8 mouse cellular contexts compared by ENCODE assay signal in genomic region chrX:11437151-11437944, GRCm38 (mm10).
DNase-seq lines count a peak whose midpoint lies in the region; ATAC-seq and TF ChIP-seq lines count a peak whose summit lies in the region.
"Had no signal": no experiment of that assay in that cellular context is flagged by ENCODE, and none has a peak within 500 bp of the region (broad histone marks: within the 10 kb centered on the region; RNA-seq: fewer than 3 reads in every experiment).

No protein-coding gene starts in this region.

- H3K4me1 ChIP-seq in heart, embryonic 15.5 days (replicated peaks) = peaks cover 19% of the 10 kb centered on the region
- 0 out of 2 replicates have a peak, but pooled peaks cover 12% of the 10 kb centered on the region for H3K4me1 ChIP-seq in stomach, embryonic 15.5 days

- H3K4me3 ChIP-seq in layer of hippocampus, adult 2 months = no peak overlapping the region
- no peak overlapping the region for H3K4me3 ChIP-seq in heart, embryonic 15.5 days
- H3K4me3 ChIP-seq in stomach, embryonic 15.5 days (replicated peaks) = no peak overlapping the region
- H3K4me3 ChIP-seq: limb, embryonic 15.5 days had no signal

- H3K27me3 ChIP-seq in heart, embryonic 15.5 days = peaks cover 21% of the 10 kb centered on the region; the same call in 1 of the 2 replicates
- H3K27me3 ChIP-seq in stomach, embryonic 15.5 days (replicated peaks) = 0 out of 2 replicates have a peak, but pooled peaks cover 12% of the 10 kb centered on the region

- no peak for ATAC-seq in heart, embryonic 15.5 days (replicated peaks; ENCODE audit: insufficient number of reproducible peaks, insufficient read depth, low FRiP score, low read depth)
- no peak for ATAC-seq in stomach, embryonic 15.5 days (ENCODE audit: insufficient read depth, low FRiP score, low read depth)

- no peak overlapping the region for H3K9ac ChIP-seq in heart, embryonic 15.5 days
- H3K9ac ChIP-seq in stomach, embryonic 15.5 days = no peak overlapping the region
- H3K9ac ChIP-seq: limb, embryonic 15.5 days had no signal

- H3K4me2 ChIP-seq in heart, embryonic 15.5 days = peak overlapping the region; percentile 24; the same call in 1 of the 2 replicates
- no peak overlapping the region for H3K4me2 ChIP-seq in stomach, embryonic 15.5 days
- H3K4me2 ChIP-seq: limb, embryonic 15.5 days had no signal

- TF ChIP-seq CTCF in layer of hippocampus, adult 2 months (conservative IDR thresholded peaks at IDR 0.05) = no peak

- H3K27ac ChIP-seq in layer of hippocampus, adult 2 months = peak overlapping the region; percentile 53; the same call in 1 of the 2 replicates
- H3K27ac ChIP-seq in heart, embryonic 15.5 days = peak overlapping the region; percentile 53
- peak overlapping the region; percentile 40; the same call in 1 of the 2 replicates for H3K27ac ChIP-seq in stomach, embryonic 15.5 days
- H3K27ac ChIP-seq: limb, embryonic 15.5 days had no signal

- WGBS in heart, embryonic 15.5 days = 30% methylated on average over 12 of the region's 12 CpGs
- WGBS in stomach, embryonic 15.5 days = 53% methylated on average over 12 of the region's 12 CpGs

- H3K36me3 ChIP-seq in heart, embryonic 15.5 days = no peaks in the 10 kb centered on the region
- H3K36me3 ChIP-seq in stomach, embryonic 15.5 days = no peaks in the 10 kb centered on the region
- H3K36me3 ChIP-seq: limb, embryonic 15.5 days had no signal

- peak in 1 of 2 experiments; percentile 17 for DNase-seq in layer of hippocampus, adult 2 months (ENCODE audit: low spot score in 2 of 2)
- DNase-seq in layer of hippocampus, postnatal 25 days (ENCODE audit: extremely low spot score in 1 of 2, low spot score in 1 of 2) = no peak
- peak; percentile 10 to 16 for DNase-seq in frontal cortex, postnatal 14 days (ENCODE audit: low spot score in 2 of 2)
- DNase-seq in layer of hippocampus, adult 9-11 months = peak; percentile 32
- DNase-seq in embryo, embryonic 10.5 days (ENCODE audit: low spot score) = no peak

- no peaks in the 10 kb centered on the region for H3K9me3 ChIP-seq in heart, embryonic 15.5 days (replicated peaks)
- no peaks in the 10 kb centered on the region for H3K9me3 ChIP-seq in stomach, embryonic 15.5 days
- H3K9me3 ChIP-seq: limb, embryonic 15.5 days had no signal

Comparison
In these comparisons a context has a peak if more than half of its experiments do, and no peak if none do; other contexts are left out.
1. DNase-seq: peak in frontal cortex, postnatal 14 days (2 of 2) and layer of hippocampus, adult 9-11 months (single experiment); none in layer of hippocampus, postnatal 25 days (0 of 2) and embryo, embryonic 10.5 days (single experiment).
2. Peak in every context shown above with its lines, with median percentiles within 50 percentile points of each other: H3K27ac ChIP-seq.